Mouse (Mus musculus): ENCODE data around the gene Slc52a3.

Slc52a3 gene

DNA sequence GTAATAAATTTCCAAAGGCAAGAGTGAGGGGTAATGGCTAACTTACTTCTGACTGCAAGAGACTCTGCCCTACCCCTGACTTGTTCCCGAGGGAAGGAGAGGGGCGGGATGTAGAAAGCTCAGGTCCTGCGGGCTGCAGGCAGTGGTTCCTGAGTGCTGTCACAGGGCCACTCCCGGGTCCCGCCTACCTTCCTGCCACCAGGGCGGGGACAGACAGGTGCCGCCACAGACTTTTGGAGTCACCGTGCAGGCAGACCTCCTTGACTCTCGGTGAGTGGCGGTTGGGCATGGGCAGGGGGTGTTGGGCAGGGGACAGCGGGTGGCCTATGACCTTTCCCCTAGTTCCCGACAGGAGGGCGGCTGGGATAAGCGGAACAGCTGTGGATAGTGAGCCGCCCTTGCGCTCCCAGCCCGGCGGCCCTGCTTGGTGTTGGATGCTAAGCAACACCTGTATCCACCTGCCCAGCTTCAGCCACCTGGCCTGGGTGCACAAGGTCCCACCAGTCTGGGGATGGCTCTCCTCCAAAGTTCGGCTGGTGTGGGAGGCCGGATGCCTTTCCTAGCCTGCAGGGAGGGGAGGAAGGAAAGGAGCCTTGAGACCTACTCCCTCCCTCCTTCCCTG lies 3.5 kb downstream of the Slc52a3 start:
- DNase-seq (ENCODE audit: low spot score): peak; percentile 32

DNA sequence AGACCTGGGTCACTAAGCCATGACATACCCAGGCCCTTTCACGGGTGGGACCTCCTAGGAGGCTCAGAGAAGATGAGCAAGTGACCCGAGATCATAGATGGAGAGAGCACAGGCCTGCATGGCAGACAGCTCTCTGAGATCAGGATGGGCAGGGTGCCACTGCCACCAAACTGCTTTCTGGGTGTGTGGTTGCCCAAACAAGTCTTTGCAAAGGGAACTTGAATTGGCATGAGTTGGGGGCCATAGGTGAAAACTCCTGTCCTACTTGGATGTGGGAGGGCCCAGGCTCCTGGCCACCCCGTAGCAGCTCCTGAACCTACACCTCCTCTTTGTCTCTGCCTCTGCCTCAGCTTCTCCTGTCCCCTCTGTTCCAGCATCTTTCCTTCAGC lies 4.0 kb downstream of the Slc52a3 start:
- DNase-seq (ENCODE audit: low spot score): no peak

DNA sequence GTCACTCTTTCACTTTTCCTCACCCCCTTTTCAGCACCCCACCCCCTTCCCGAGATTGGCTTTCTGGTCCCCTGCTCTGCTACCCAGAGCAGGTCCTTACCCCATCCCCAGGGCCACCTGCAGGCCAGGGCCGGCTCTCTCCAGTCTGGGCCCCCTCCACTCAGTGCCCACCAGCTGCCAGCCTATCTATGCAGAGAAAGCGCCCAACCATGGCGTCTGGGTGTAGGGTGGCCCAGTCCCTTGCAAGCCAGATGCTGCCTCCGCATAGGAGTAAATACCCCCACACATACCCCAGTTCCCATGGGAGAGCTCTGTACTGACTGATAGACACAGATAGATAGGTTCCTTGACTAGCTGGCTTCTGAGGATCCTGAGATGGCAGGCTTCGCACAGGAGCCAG lies 4.4 kb downstream of the Slc52a3 start:
- DNase-seq (ENCODE audit: low spot score): no peak

DNA sequence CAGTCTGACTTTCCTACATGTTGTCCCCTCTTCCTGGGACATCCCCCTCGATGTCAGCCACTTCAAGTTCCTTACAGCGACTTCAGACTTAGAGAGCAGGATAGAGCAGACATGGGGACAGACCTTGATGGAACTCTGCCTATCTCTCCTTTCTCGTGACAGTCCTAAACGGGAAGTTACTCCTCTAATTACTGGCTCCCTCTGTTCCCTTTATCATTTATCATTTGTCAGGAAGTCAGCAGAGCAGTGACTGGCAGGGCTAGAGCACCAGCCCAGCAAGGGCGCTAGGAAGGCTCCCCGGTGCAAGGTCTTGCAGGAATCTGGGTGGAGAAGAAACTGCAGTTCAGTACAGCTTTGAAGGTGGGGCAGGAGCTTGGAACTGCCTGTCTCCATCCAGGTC lies 6.2 kb downstream of the Slc52a3 start:
- DNase-seq (ENCODE audit: low spot score): no peak

DNA sequence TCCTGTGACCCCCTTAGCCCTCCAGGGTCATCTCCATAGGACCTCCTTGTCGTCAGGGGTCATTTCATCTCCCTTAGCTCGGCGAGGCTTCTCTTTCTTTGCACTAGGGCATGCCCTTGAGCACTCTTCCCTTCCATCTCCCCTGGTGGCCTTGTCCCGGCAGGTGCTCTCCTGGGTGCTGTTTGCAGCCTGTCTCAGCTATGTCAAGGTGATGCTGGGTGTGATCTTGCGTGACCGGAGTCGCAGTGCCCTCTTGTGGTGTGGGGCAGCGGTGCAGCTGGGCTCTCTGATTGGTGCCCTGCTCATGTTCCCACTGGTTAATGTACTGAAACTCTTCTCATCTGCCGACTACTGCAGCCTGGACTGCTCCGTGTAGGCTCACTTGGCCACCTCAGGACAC lies 11.5 kb downstream of the Slc52a3 start:
- peak; percentile 32 for DNase-seq (ENCODE audit: low spot score)

DNA sequence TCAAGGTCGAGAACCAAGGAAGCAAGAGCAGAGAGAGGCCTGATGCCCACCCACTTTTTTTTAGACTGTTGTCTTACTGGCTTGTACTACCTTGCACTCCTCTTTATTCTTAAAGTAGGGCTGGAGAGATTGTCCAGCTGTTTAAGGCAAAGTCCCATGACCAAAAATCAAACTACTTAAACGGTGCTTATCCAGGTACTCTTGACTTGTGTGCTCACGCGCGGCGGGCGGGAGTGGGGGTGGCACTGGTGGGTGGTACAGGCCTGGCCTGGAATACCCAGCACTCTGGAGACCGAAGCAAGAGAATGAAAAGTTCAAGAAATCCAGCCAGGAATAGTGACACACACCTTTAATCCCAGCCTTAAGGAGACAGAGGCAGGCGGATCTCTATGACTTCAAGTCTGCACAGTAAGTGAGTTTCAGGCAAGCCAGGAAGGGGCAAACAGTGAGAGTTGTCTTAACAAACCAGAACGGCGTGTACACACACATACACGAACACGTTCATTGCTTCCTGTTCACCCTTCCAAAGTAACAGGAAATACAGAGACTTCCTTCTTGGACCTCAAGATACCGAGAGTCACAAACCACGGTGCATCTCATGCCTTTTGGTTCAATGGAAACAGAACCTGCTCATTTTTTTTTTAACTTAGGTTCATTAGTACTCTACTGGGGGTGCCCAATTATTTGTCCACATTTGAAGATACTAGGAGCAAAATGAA lies 12.9 kb downstream of the Slc52a3 start:
- no peak for DNase-seq (ENCODE audit: low spot score)

DNA sequence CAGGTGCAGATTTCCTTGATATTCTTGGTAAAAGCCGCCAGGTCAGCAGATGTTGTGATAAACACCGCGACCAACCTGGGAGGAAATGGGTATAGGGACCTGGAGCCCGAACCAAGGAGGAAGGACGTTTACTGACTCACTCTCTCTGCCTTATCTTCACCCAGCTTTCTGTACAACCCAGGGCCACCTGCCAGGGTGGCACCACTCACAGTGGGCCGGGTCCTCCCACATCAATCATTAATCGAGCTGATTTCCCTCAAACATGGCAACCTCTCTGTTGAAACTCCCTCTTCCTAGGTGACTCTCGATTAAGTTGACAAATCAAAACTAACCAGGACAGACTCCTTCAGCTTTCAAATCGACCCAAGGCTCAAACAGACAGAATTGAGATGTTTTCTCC lies 13.9 kb downstream of the Slc52a3 start:
- DNase-seq (ENCODE audit: low spot score): no peak

DNA sequence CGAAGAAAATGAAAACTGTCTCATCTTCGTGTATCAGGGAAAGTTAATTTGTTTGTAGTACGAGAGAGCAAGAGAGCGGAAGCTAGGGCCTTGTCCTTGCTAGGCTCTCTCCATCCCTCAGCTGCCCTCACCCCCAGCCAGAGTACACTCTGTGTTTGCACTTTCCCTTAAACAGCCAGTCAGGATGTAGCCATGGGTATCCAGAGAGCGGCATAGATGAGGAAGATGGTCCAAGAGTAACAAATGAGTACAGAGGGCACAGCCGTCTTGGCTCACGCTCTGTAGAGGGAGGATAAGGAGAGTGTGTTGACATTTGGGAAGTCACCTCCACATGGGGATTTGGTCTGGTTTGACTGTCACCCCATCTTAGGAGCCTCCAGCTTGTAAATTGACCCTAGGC lies 14.3 kb downstream of the Slc52a3 start:
- no peak for DNase-seq (ENCODE audit: low spot score)

DNA sequence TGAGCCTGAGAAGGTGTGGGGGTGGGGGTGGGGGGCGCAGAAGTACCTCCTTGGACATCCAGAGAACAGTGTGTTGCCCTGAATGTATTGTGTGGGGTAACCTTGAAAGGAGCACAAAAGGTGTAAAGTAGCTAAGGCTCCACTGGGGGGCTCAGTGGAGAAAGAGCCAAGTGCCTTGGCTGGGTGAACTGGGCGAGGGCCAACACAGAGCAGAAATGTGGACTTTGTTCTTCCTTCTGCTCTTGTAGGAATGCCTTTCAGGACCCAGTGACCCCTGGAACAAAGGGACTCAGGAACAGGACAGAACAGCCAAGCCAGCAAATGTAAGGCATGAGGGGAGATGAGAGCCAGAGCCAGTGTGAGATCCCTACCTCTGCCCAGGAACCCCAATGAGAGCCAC lies 15.4 kb downstream of the Slc52a3 start:
- DNase-seq (ENCODE audit: low spot score): peak; percentile 26

DNA sequence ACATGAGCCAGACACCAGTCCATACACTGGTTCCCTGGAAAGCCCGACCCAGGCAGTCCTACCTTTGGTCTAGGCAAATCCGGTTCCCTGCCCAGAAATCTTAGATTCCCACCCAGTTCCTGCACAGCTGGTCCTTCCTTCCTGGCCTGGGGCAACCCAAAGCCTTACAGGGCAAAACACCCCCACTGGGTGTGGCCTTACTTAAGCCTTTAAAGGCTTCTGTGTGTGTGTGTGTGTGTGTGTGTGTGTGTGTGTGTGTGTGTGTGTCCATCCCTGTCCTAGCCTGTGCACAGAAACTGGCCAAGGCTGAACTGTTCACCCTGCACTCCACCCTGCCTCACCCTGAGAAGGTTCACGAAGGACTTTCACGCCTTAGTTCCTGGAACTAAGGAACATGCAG lies 15.9 kb downstream of the Slc52a3 start:
- DNase-seq (ENCODE audit: low spot score): no peak

DNA sequence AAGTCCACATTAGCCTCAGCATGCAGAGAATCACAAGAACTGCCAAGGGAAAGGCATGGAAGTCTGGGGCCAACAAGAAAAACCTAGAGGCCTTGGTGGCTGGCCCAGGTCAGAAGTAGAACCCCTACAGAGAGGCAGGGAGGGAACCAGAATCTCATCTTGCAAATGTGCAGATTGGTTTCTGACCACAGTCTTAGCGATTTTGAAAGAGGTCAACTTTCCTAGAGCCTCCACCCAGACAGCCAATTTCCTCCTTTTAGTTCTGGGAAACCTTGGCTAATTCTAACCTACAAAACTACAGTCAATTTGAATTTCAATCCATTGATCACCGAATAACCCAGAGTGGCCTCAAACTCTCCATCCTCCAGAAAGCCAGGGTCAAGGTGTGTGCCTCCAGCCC lies 16.4 kb downstream of the Slc52a3 start:
- DNase-seq (ENCODE audit: low spot score): no peak

DNA sequence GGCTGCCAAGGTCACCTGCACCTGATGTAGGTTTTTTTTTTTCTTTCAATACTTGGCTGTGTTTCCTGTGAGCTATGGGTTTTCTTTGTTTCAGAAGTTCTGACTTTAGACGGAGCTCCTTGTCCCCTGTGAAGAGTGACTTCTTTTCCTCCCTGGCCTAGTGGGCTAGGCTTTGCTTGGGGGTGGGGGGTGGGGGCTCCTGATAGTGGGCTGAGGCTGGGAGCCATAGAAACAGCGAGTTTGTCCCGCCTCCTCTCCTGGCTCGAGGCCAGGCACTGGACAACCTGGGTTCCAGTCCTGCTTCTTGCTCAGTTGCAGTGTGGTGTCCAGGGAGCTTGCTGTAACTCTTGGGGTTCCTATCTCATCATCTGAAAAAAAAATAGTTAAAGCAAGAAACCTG lies 19.7 kb downstream of the Slc52a3 start:
- DNase-seq (ENCODE audit: low spot score): no peak

DNA sequence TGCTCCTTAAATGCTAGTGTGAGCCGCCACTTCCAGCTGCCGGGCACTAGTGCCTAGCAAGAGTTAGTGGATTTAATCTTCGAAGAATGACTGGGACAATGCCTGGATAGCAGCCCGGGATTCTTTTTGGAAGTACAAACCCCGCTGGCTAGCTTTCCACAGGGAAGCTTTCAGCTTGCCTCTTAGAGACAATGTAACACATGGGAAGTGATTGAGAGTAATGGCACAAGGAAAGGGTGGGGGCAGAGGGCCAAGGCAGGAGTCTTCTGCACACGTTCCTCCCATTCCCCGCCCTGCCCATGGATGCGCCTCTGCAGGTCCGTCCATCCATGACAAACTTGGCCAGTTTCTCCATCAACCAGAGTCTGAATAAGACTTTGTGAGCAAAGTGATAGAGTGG lies 20.4 kb downstream of the Slc52a3 start:
- no peak for DNase-seq (ENCODE audit: low spot score)

DNA sequence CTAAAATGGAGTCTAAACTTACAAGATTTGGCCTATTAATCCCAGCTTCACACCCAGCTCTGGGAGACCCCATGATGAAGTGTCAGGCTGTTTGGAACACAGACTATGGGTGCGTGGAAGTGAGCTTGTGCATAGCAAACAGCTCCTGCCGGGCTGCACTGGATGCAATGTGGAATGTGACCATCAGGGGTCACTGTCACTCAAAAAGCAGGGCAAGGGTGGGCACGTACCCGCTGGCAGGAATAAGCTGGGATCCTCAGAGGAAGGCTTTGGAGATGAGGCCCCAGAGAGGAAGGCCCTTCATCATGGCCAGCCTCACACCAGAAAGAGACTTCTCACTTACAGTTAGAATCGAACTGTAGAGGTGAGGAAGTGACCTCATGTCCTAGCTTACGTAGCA lies 23.9 kb downstream of the Slc52a3 start:
- peak; percentile 36 for DNase-seq (ENCODE audit: low spot score)

DNA sequence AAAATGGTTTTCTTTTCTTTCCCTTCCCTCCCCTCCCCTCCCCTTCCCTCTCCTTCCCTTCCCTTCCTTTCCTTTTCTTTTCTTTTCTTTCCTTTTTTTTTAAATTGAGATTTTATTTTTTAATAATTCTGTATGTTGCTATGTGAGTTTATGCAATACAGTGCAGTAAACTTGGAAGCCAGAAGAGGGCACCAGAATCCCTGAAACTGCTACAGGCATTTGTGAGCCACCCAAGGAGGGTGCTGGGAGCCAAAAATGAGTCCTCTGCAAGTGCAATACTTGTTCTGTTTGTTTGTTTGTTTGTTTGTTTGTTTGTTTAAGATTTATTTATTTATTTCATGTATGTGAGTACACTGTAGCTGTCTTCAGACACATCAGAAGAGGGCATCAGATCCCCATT lies 25.7 kb downstream of the Slc52a3 start:
- no peak for DNase-seq (ENCODE audit: low spot score)

DNA sequence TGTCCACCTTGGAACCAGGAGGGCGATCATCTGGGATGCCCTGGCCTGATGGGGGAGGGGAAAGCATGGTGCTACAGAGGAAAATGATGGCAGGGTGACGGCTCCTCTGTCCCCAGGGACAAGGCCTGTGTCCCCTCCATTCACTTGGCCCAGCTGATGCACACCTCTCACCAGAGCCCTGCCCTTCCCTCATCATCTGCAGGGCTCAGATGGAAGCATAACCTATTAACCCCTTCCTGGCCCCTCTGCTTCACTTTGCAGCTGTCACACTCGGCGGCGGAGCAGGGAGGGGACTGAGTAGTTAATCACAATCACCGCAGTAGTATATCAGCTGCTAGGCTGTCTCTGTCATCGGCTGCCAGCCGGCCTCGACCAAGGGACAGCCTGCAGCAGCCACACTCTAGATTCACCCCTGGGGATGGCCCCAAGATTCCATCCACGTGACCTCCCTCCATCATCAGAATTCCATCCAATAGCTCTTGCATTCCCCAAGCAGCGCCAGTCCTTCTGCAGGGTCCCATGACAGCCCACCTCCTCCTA lies 28.6 kb downstream of the Slc52a3 start:
- DNase-seq (ENCODE audit: low spot score): no peak

DNA sequence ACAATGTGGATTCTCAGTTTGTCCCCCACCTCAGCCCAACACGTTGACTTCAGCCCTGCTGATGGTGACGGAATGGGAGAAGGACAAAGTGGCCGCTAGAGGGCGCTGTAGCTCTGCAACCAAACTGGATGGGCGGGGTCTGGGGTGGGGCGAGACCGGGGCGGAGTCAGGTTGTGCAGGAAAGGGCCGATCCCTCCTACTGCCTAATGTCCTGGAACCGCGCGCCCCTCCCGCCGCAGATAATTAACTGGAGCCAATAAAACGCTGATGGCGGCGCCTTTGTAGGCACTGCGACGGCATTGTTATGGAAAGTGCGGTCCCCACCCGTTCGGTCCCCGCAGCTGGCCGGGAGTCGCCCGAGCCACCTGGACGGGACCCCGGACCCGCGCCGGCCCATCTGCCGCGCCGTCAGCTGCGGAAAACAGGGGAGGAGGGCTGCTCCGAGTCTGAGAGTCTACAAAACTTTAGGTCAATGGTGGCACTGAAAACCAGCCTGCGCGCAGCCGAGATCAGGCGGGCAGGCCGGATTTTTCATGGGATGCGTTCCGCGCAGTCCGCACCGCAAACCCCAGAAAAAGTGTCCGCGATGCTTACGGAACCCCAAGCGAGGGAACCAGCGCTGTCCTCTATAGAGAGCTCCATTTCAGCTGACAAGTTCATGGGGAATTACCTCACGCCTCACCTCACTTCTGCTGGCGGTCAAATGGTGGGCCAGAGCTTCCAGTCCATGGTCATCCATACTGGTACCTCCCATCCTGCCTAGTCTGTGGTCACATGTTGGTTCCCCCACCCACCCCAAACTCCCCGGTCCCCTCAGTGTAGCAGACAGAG lies 33.2 kb downstream of the Slc52a3 start:
- DNase-seq (ENCODE audit: low spot score): peak; percentile 84

DNA sequence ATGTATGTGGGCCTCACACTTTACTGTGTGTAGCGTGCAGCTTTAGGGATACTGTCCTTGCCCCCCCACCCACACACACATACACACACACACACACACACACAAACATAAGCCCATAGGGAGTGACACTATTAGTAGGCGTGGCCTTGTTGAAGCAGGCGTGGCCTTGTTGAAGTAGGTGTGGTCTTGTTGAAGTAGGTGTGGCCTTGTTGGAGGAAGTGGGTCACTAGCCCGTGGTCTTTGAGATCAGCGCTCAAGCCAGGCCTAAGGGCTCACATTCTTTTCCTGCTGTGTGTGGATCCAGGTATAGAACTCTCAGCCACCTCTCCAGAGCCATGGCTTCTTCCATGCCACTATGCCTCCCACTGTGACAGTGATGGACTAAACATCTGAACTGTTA lies 34.7 kb downstream of the Slc52a3 start:
- no peak for DNase-seq (ENCODE audit: low spot score)

DNA sequence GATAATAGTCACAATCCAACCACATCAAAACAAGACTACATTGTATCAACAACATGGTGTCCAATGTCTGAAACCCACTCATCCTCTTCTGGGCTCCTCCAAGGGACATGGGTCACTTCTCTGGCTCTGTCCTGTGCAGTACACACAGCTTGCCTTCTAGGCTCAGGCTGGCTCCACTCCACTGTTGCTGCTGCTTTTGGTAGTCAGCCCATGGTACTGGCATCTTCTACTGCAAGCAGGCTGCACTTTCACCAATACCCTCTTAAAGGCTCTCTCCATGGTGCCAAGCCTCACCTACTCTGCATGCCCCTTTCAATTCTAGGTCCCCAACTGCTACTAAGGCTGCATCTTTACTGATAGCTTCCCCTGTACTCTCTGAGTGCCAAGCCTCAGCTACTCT lies 43.8 kb downstream of the Slc52a3 start:
- no peak for DNase-seq (ENCODE audit: low spot score)

DNA sequence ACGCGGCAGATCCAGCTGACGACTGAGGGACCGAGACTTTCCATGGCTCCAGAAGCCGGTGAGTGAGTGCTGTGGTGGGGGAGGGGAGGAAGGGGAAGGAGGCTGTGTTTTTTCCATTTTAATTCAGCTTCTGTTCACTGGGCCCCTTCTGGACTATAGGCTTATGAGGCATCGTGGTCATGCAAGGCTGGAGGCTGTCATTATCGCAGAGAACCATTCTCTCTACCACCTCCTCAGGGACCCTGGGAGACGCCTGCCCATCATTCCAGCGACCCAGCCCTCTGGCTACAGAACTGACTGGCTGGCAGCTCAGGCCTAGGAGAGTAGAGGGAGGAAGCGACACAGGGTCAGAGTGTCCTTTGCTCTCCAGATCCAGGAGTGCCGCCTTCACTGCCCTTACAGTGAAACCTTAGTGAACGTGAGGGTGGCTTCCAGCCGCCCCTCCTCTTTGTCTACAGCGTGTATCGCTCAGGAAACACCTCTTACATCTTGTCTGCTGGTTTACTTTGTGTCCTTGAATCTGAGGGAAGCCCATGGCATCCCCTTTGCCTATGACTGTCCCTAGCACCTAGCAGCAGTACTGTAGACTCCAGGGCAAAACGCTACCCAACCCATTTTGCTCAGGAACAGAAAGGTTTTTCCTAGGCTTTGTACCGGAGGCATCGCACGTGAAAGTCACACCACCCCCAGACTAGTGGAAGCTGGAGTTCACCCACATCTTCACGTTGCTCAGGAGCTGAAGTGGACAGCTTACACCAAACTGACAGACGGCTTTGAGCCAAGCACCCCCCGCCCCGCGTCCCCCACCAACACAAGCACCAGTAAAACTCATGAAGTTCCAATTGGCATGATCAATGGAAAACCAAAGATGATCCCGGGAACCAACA lies 51.0 kb downstream of the Slc52a3 start:
- no peak for DNase-seq (ENCODE audit: low spot score)

DNA sequence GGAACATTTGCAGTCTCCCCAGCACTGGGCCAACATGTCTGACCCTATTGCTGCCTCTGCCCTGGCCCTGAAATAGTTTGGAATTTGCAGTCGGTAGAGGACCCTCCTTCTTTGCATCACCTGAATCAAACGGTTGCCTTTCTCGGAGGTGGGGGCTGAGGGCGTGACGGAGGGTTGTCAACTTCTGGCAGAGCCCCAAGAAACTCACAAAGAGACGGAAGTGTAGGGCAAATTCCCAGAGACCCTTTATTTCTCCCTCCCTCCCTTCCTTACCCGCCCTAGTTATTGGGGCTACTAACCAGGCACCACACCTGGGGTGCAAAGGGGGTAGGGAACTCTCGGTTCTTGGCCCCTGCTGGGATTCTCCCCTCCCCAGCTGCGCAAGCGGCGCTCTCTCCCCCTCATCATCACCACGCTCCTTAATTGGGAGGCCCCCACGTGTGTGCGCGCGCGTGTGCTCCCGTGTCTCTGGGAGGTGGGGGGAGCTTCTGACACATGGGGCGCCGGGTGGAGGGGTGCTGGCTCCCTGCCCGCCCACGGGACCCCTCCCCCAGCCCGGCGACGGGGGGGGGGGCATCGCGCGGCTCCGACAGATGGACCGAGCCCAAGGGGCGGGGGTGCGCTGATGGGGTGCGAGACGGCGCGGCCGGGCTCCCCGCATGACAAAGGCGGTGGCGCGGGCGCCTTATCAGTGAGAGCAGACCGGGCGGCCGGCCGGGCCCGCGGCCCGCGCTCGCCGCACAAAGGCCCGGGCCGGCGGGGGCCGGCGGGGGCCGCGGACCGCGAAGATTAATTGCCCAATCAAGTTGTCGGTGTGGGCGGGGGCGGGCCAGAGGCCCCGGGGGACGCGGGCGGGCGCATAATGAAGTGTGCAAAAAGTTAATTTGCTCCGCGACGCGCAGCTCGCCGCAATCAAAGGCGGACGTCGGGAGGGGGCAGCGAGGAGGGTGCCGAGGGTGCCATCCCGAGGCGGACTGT lies 52.0 kb downstream of the Slc52a3 start:
- DNase-seq (ENCODE audit: low spot score): peak; percentile 25

Measured in ovary, postnatal 36 days (tissue).